Mouse (Mus musculus): ENCODE results near the gene Pcare. TPM values are rescaled to one million over a fixed set of nuclear protein-coding genes. Genes with fewer than 3 reads are reported as not detected.

Pcare gene
- polyA plus RNA-seq, 1 experiment: not detected

GRCm38 (mm10) chr17:71695716-71696315, 56.9 kb downstream of the Pcare start:
- DNase-seq (ENCODE audit: low read depth in 1 of 2, low spot score in 2 of 2): no peak

GRCm38 (mm10) chr17:71695151-71695550, 57.5 kb downstream of the Pcare start:
- Histone ChIP-seq H3K4me3 (ENCODE audit: extremely low read depth, insufficient read depth, insufficient read length) (no peak overlapping the region), H3K4me1 (ENCODE audit: control insufficient read depth, insufficient read depth, insufficient read length) (no peaks in the 10 kb centered on the region), H3K27me3 (ENCODE audit: control insufficient read depth, insufficient read depth, low read length) (no peaks in the 10 kb centered on the region), H3K36me3 (ENCODE audit: control insufficient read depth, insufficient read depth, low read length) (no peaks in the 10 kb centered on the region), H3K27ac (ENCODE audit: insufficient read depth, low read length) (no peak overlapping the region)
- no peak for TF ChIP-seq CTCF (IDR thresholded peaks at IDR 0.05; ENCODE audit: extremely low read depth, insufficient read depth, insufficient read length, insufficient replicate concordance)
- TF ChIP-seq POLR2A (IDR thresholded peaks at IDR 0.05; ENCODE audit: low read depth, low read length): no peak
- 94% methylated on average over 8 of the region's 8 CpGs for WGBS
- no peak for DNase-seq (ENCODE audit: low read depth in 1 of 2, low spot score in 2 of 2)

More at GRCm38 (mm10) chr17:71695716-71696315, 56.9 kb downstream of the Pcare start:
- H3K27ac ChIP-seq (ENCODE audit: insufficient read depth, low read length): no peak overlapping the region
- no peaks in the 10 kb centered on the region for H3K4me1 ChIP-seq (ENCODE audit: control insufficient read depth, insufficient read depth, insufficient read length)
- no peak for TF ChIP-seq CTCF (IDR thresholded peaks at IDR 0.05; ENCODE audit: extremely low read depth, insufficient read depth, insufficient read length, insufficient replicate concordance)
- TF ChIP-seq POLR2A (IDR thresholded peaks at IDR 0.05; ENCODE audit: low read depth, low read length): no peak
- 89% methylated on average over 15 of the region's 15 CpGs for WGBS
- H3K27me3 ChIP-seq (ENCODE audit: control insufficient read depth, insufficient read depth, low read length): no peaks in the 10 kb centered on the region
- H3K4me3 ChIP-seq (ENCODE audit: extremely low read depth, insufficient read depth, insufficient read length): no peak overlapping the region
- no peaks in the 10 kb centered on the region for H3K36me3 ChIP-seq (ENCODE audit: control insufficient read depth, insufficient read depth, low read length)

GRCm38 (mm10) chr17:71693780-71694179, 58.9 kb downstream of the Pcare start:
- 73% methylated on average over 8 of the region's 8 CpGs for WGBS
- H3K36me3 ChIP-seq (ENCODE audit: control insufficient read depth, insufficient read depth, low read length): no peaks in the 10 kb centered on the region
- DNase-seq (ENCODE audit: low read depth in 1 of 2, low spot score in 2 of 2): peak in 1 of 2 experiments; percentile 10
- no peak overlapping the region for H3K27ac ChIP-seq (ENCODE audit: insufficient read depth, low read length)
- H3K4me3 ChIP-seq (ENCODE audit: extremely low read depth, insufficient read depth, insufficient read length): no peak overlapping the region
- H3K27me3 ChIP-seq (ENCODE audit: control insufficient read depth, insufficient read depth, low read length): no peaks in the 10 kb centered on the region
- peak; percentile 30; the same call in 1 of the 2 replicates for TF ChIP-seq CTCF (IDR thresholded peaks at IDR 0.05; ENCODE audit: extremely low read depth, insufficient read depth, insufficient read length, insufficient replicate concordance)
- no peak for TF ChIP-seq POLR2A (IDR thresholded peaks at IDR 0.05; ENCODE audit: low read depth, low read length)
- H3K4me1 ChIP-seq (ENCODE audit: control insufficient read depth, insufficient read depth, insufficient read length): no peaks in the 10 kb centered on the region

Other genes with a start within 250 kb of the Pcare start
- gene Ndc80, start 226.0 kb downstream of the Pcare start, polyA plus RNA-seq (2012; rRNA removed): 0.46 and 0.48 TPM in 2 replicates
- not detected in 2 replicates for gene Spdya, start 200.8 kb downstream of the Pcare start, polyA plus RNA-seq (2012; rRNA removed)
- gene Wdr43, start 137.0 kb downstream of the Pcare start, polyA plus RNA-seq (2012; rRNA removed): 7.5 and 11.4 TPM in 2 replicates
- gene Togaram2, start 79.6 kb downstream of the Pcare start, polyA plus RNA-seq (2012; rRNA removed): 0.04 and 0.09 TPM in 2 replicates
- 0.26 and 0.69 TPM in 2 replicates for gene Clip4, start 15.6 kb upstream of the Pcare start, polyA plus RNA-seq (2012; rRNA removed)

Data from spleen, adult 2 months (tissue).